Mouse (Mus musculus) spleen, adult 2 months (tissue): Measurements from ENCODE around the gene Anp32a.

Experiments used
- CTCF ChIP-seq: fragments of 200-500 bp; IDR thresholded peaks from 2 replicates; pipeline ENCODE4 v1.5.1; 2011; ENCODE audit warnings: mild to moderate bottlenecking, inconsistent platforms; ENCODE audit not compliant: insufficient read depth, insufficient read length, insufficient replicate concordance; ENCODE audit errors: extremely low read depth
- POLR2A ChIP-seq: fragments of 200-500 bp; IDR thresholded peaks from 2 replicates; pipeline ENCODE4 v1.6.1; 2011; ENCODE audit warnings: low read depth, low read length, inconsistent platforms

GRCm38 (mm10) chr9:62345081-62345481 lies 4.0 kb downstream of the Anp32a start:
- no peak for TF ChIP-seq POLR2A
- TF ChIP-seq CTCF = no peak
